Mouse (Mus musculus) liver, adult 2 months (tissue): ENCODE data around the gene Whamm.

Source experiments
- CTCF ChIP-seq: fragments of 200-500 bp; IDR thresholded peaks from 2 replicates; pipeline ENCODE4 v1.5.1; 2011; ENCODE audit warnings: low read depth, low read length, control low read depth
- POLR2A ChIP-seq: fragments of 200-500 bp; IDR thresholded peaks from 2 replicates; pipeline ENCODE4 v1.6.1; 2011; ENCODE audit warnings: low read length, control low read depth; ENCODE audit not compliant: insufficient read depth; ENCODE audit errors: extremely low read depth

GRCm38 (mm10) chr7:81632586-81632985 is 61.5 kb downstream of the Whamm start:
- TF ChIP-seq POLR2A = no peak
- no peak for TF ChIP-seq CTCF
